Mouse (Mus musculus) left cerebral cortex, postnatal 10 days (tissue): Measurements from ENCODE around the gene Ilk. TPM values are rescaled to one million over a fixed set of nuclear protein-coding genes. Genes with fewer than 3 reads are reported as not detected.
A peak's percentile ranks its signal among the peaks of the same experiment; 100 is the strongest.
"Not testable (repeated sequence)": the region's sequence is repeated elsewhere in the genome, so short reads cannot be mapped to it uniquely, and the experiment has no call there.

Experiments used
- DNase-seq, 2 experiments: peaks; one replicate each; pipeline ENCODE4 v3.0.0; 2021 to 2022; ENCODE audit warnings: low spot score in 2 of 2, mixed read lengths in 1 of 2; ENCODE audit errors: extremely low spot score in 1 of 2
- intact Hi-C: fragments of 180-260 bp; cut with DNase I; formaldehyde crosslinking; loops from one replicate; pipeline ENCODE4 v1.15.1; 2025
- total RNA-seq, 2 experiments: library from RNA; stranded (reverse); gene quantifications; 2 replicates each; pipeline ENCODE4 v1.2.3; 2021

The Ilk gene
- 100 to 1,000 TPM in 1 of 2 experiments, 10 to 100 TPM in 1; 97.7 to 117 TPM for total RNA-seq

DNA sequence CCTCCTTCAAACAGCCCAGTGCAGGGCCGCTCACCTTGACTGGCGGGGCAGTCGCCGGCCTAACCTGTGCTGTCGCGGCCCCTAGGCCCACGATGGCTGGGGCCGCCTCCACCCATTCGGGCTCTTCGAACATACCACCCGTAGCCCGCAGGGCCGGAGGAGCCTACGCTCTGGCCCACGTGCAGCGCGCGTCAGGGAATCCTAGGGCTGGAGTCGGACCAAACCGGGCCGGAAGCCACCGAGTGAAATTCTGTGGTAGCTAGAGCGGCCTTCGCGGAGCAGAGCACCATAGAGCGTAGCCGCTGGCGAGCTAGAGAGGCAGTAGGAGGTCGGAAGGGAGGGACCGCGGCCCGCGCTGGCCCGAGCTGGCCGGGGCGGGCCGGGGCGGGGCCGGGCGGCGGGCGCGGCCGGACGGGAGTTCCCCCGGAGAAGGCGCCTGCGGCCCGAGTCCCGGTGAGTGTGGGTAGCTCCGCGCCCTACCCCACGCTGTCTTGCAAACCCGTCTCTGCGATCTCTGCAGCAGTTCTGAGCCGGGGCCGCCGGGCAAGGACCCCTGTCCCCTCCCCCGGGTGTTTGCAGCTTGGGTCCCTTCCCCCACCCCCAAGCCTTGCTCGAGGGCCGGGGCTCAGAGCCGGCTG is at the start of gene Ilk:
Ilk (plus strand) TSS at position 329 of the 638 bp plus-strand sequence.
- intact Hi-C loops = loop anchor here (10.0 kb wide), 2 partner anchors 58 to 102 kb away; partner anchors contain the start of gene Trim3
- DNase-seq = peak; percentile 90 to 95

DNA sequence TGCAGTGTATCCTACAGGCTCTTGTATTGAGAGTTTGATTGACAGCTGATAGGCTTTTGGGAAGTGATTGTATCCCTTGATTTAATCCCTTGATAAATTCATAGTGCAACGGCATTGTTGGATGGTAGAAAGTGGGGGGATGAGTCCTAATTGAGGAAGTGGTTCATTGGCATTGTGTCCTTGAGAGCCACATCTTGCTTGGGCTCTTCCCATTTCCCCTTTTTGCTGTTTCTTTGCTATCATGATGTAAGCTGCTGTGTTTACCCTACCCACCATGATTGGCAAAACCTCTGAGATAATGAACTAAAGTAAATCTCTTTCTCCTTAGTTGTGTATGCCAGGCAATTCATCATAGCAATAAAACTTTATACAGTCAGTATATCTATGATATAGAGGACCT is 45.5 kb upstream of the Ilk start:
- DNase-seq = no peak
- intact Hi-C loops = no loop called here

DNA sequence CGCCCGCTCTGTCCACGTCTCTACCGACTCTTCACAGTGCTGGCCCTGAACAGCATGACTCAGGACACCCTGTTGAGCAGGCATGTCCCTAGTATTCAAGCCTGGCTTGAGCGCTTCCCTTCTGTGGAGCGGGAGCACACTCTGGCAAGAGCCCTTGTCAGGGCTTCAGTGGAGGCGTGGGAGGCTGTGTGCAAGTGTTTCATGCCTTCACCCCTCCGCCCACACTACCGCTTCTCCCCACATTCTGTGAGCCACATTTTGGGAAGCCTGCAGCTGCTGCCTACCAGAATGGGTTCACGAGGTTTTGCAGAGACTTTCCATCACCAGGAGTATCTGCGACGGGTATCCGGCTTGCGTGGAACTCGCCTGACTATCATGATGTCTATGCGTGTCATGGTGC is 33.2 kb upstream of the Ilk start:
- no peak for DNase-seq
- intact Hi-C loops = no loop called here

- intact Hi-C loops = no loop called here
- no peak for DNase-seq
These were observed 32.6 kb upstream of the Ilk start for GRCm38 (mm10) chr7:105703816-105704215.

DNA sequence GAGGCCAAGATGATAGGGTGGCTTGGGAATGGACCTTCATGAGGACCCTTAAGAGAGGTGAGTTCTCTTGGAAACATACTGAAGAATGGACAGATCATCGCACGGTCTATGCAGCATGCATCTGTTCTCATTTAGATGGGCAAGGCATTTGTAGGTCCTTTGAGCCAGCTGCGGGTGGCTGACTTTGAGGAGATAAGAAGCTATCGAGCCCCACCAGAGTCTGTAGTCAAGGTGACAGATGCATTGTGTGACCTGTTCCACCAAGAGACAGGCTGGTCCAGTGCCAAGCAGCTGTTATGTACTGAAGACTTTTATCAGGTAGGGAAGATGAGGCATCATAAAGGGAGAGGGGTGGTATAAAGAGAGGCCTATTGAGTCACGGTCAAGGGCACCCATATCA is 27.7 kb upstream of the Ilk start:
- DNase-seq = no peak
- intact Hi-C loops = no loop called here

GRCm38 (mm10) chr7:105715366-105715765 is 21.0 kb upstream of the Ilk start:
- no peak for DNase-seq

GRCm38 (mm10) chr7:105721916-105722315 is 14.5 kb upstream of the Ilk start:
- intact Hi-C loops = no loop called here
- no peak for DNase-seq

More at GRCm38 (mm10) chr7:105715366-105715765, 21.0 kb upstream of the Ilk start:
- intact Hi-C loops = no loop called here

- DNase-seq = peak in 1 of 2 experiments; percentile 60
- intact Hi-C loops = loop anchor here (2.0 to 5.0 kb wide), 3 partner anchors 74 to 92 kb away; partner anchors contain the start of genes Dnhd1 and Mrpl17
These were observed 10.0 kb upstream of the Ilk start for GRCm38 (mm10) chr7:105726144-105726979.

DNA sequence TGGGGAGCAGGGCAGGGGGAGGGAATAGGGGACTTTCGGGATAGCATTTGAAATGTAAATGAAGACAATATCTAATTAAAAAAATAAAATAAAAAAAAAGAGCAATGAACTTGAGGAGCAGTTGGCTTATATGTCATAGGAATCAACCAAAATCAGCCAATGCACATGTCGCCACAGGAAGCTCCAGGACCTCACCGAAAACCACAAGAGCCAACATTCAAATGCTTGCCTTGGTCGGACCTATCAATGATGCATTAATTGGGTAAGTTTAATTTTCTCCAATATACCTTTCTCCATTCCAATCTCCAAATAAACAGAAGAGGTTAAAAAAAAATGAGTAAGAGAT is 9.4 kb upstream of the Ilk start:
- intact Hi-C loops = loop anchor here (2.0 to 5.0 kb wide), 3 partner anchors 75 to 92 kb away; partner anchors contain the start of genes Dnhd1 and Mrpl17
- DNase-seq = no peak

DNA sequence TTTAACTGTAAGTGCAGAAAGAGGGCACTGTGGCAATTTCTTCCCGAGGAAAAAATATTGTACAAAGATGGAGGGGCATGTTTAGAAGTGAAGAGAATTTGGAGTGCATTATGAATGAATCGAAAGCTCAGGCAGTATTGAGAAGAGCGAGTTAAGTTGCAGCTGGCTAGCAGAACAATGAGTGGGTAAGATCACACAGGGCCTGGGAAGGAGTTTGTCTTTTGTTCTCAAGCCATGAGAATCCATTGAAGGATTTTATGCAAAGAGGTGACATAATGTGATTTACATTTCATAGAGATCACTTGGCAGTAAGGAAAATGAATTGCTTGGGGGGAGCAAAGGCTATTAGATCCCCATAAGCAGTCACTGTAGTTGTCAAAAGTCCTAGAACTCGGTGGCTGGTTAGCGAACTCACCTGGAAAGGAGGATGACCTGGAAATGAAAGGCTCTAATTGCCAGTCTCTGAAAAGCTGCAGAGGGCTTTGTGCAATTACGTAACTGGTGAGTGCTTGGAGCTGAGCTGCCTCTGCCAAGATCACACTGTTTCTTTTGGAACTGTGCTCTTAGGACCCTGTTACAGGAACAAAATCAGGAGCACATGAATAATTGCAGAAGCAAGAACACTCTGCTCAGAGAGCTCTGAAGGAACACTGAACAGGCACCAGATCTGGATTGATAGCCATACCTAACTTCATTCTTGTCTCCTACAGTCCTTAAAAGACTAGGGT is 7.5 kb upstream of the Ilk start:
- no peak for DNase-seq
- intact Hi-C loops = loop anchor here (5.0 kb wide), 1 partner anchor 77 kb away; the partner anchor contains the start of gene Dnhd1

DNA sequence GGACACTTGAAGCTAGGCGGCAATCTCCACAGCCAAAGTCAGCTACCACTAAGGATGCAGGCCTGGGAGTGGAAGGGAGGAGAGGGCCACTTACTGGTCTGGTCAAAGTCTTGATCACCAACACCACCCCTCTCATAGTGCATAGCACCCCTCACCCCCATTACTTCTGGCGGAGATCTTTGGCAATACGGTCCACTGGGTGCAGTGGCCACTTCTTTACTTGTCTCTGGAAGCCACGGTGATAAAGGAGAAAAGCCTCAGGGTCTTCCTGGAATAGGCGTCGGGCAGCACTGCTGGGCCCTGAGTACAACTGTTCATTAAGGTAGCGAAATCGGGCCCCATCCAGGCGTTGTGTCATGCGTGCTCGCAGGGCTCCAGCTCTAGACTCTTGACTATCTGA is 2.6 kb upstream of the Ilk start:
- intact Hi-C loops = loop anchor here (10.0 kb wide), 2 partner anchors 61 to 99 kb away; partner anchors contain the start of gene Trim3
- DNase-seq = no peak

DNA sequence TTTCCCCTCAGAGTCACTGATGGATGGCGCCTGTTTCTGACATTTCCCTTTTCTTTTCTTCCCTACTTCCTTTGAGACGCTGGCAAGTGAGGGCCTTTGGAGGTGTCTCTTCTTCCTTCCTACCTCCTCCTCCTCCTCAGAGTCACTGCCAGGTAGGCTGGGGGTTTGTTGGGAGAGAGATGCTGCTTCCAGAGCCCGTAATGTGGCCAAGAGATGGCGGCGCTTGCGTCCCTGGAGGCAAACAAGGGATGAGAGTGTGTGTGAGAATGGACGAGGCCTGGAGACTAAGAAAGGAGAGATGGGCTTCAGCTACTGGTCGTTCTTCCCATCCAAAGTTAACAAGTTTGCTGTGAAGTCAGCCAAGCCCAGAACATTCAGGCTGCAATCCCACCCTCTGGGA is 1.6 kb upstream of the Ilk start:
- no peak for DNase-seq
- intact Hi-C loops = loop anchor here (10.0 kb wide), 2 partner anchors 60 to 100 kb away; partner anchors contain the start of gene Trim3

DNA sequence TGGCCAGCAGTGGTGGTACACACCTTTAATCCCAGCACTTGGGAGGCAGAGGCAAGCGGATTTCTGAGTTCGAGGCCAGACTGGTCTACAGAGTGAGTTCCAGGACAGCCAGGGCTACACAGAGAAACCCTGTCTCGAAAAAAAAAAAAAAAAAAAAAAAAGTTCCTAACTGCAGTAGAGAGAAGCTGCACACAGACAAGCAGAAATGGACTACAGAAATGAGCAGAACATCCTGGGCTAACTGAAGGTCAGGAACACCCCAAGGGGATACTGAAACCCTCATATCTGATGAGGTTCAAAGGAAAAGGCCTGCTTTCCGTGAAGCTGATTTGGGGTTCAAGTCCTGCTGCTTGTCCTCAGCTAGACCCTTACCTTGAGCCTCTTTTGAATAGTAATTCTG is 928 bp upstream of the Ilk start:
- DNase-seq = not testable (repeated sequence)
- intact Hi-C loops = loop anchor here (10.0 kb wide), 2 partner anchors 59 to 101 kb away; partner anchors contain the start of gene Trim3

GRCm38 (mm10) chr7:105736911-105737521 is 624 bp downstream of the Ilk start, which contains the start of gene Rrp8:
Gene Rrp8 (minus strand): TSS chr7:105737385.
- DNase-seq = peak in 1 of 2 experiments; percentile 55
- intact Hi-C loops = loop anchor here (10.0 kb wide), 2 partner anchors 58 to 102 kb away; partner anchors contain the start of gene Trim3

GRCm38 (mm10) chr7:105737648-105738047 is 1.3 kb downstream of the Ilk start:
- DNase-seq = no peak
- intact Hi-C loops = loop anchor here (10.0 kb wide), 2 partner anchors 57 to 103 kb away; partner anchors contain the start of gene Trim3

DNA sequence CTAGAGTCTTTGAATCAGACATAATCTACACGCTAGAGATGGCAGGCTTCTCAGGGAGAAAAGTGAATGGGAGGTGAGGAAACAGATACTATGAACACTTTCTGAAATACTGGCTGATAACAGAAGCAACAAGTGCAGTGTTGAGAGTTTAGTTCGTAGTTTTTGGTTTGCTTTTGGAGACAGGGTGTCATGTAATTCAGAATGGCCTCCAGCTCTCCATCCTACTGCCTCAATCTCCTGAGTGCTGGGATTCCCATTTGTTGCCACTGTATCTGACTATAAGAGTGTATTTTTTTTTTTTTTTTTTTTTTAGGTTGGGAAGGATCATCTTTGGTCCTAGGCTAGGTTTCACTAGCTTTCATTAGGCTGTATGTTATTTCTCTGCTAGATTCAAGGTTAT is 1.9 kb downstream of the Ilk start:
- no peak for DNase-seq
- intact Hi-C loops = loop anchor here (10.0 kb wide), 2 partner anchors 57 to 103 kb away; partner anchors contain the start of gene Trim3

- intact Hi-C loops = loop anchor here (10.0 kb wide), 2 partner anchors 56 to 104 kb away; partner anchors contain the start of gene Trim3
- peak in 1 of 2 experiments; percentile 86 for DNase-seq
These were observed 2.6 kb downstream of the Ilk start for GRCm38 (mm10) chr7:105738948-105739347.
